Mouse (Mus musculus) A20 (cell line): ENCODE data around the gene Ap2b1.

Experiments
- DNase-seq: peaks from one replicate; pipeline ENCODE4 v3.0.0-alpha.2; 2011; ENCODE audit warnings: low read depth, low spot score

Ap2b1 gene

GRCm38 (mm10) chr11:83394802-83395439 lies 96.1 kb downstream of the Ap2b1 start:
- DNase-seq: no peak

GRCm38 (mm10) chr11:83397626-83398025 lies 98.8 kb downstream of the Ap2b1 start:
- no peak for DNase-seq

DNA sequence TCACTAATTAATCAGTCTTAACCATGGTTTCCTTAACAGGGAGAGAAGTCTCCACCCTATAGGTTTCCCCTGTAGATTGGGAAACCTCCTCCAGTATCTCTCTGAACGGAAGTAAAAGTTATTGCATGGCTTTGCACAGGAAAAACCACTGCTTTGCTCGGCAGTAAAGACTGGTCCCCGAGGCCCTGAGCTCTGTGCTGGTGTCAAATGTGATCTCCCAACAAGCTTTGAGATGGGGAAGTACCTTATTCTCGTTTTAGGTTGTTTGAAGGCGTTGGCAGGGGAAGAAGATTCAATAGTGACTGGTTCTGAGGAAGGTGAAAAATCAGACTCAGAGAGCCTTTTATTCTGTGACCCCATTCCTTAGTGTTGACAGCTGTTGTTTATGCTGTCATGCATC lies 99.9 kb downstream of the Ap2b1 start:
- DNase-seq: no peak

GRCm38 (mm10) chr11:83403787-83404186 lies 105.0 kb downstream of the Ap2b1 start:
- DNase-seq: no peak

DNA sequence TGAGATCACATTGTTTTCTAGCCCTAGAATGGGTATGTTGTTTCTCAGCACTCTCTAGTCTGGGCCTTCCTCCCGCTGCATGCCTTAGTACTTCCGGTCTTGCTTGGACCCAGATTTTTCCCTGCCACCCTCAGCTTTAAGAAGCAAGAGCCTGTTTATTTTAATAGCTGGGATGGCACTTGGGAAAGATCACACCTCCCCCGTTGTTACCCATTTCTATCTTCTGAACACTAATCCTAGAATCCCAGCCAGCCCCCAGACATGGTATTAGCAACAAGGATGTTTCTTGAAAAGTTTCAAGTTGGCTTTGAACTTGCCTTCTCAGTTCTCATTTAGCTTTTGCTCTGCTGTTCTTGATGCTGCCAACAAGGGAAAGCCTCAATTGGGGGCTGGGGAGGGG lies 107.6 kb downstream of the Ap2b1 start:
- DNase-seq: no peak

DNA sequence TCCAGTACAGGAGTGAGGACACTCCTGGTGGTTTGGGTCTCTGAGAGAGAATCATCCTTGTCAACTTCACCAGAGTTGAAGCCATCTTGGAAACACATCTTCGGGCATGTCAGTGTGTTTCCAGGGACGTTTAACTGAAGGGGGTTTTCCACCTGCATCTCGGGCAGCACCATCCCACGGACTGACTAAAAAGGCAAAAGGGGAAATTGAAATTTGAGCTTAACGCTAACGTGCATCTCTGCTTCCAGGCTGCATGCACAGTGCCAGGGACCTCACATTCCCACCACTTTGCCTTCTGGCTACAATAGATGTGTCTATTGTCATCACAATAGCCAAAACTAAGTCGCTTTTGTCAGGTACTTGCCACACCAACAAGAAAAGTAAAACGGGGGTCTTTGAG lies 109.4 kb downstream of the Ap2b1 start:
- DNase-seq: no peak

GRCm38 (mm10) chr11:83409087-83409754 lies 110.4 kb downstream of the Ap2b1 start, which contains the start of gene Rasl10b:
Gene Rasl10b, plus strand, starts transcription at chr11:83409137.
- no peak for DNase-seq

GRCm38 (mm10) chr11:83409792-83410291 lies 111.0 kb downstream of the Ap2b1 start:
- DNase-seq: no peak

DNA sequence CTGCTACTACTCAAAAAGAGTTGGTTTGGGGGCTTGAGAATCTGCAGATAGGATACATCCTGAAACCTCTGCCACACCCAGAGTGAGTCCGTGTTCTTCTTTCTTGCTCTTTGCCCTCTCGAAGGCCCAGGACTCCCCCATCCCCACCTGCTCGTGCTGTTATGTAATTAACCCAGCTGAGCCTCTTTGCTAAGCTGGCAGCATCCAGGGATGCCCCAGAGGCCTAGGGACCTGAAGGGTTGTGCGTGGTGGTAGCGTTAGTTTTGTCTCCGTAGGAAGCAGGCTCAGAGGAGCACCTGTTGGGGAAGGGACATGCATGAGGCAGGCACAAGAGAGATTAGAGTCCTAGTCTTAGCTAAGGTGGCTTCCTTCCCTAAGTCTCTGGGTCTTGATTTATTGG lies 111.7 kb downstream of the Ap2b1 start:
- DNase-seq: no peak

GRCm38 (mm10) chr11:83417080-83417479 lies 118.3 kb downstream of the Ap2b1 start:
- DNase-seq: peak; percentile 52

GRCm38 (mm10) chr11:83417708-83418107 lies 118.9 kb downstream of the Ap2b1 start:
- no peak for DNase-seq

- DNase-seq: no peak
These were observed 119.7 kb downstream of the Ap2b1 start for GRCm38 (mm10) chr11:83418566-83418965.

- peak; percentile 25 for DNase-seq
These were observed 121.5 kb downstream of the Ap2b1 start for GRCm38 (mm10) chr11:83420338-83420737.

DNA sequence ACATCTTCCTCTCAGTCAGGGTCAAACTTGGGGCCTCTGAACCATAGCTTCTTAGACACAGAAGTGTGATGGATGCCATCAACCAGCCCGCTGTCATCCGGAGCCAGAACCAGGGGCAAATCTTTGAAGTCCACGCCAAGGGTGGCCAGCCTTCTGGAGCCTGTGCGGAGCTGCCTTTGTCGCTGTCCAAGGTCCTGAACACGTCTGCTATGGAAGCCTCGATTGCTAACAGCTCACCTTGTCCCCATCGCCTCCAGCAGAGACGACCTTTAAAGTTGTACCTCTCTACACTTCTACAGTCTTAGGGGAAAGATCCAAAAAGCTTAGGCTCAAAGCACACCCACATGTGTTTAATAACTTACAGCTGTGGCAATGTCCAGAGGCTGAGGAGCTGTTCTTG lies 122.5 kb downstream of the Ap2b1 start:
- peak; percentile 69 for DNase-seq

DNA sequence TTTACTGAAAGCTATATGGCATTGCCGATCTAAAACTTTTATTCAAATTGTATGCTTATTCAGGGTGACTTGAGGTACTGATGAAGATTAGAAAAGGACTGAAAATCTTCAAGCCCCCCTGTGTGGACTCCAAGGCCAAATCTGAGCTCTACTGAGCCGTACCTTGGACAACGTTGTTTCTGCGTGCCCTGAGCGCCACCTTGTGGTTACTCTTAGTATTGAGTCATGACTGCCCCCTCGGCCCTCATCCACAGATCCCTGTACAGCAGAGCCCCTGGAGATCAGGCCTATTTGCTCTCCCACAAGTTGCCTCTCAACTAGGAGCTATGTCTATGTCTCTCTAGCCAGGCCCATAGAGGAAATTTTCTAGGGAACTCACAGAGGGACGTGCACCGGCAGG lies 125.9 kb downstream of the Ap2b1 start:
- DNase-seq: peak; percentile 72

DNA sequence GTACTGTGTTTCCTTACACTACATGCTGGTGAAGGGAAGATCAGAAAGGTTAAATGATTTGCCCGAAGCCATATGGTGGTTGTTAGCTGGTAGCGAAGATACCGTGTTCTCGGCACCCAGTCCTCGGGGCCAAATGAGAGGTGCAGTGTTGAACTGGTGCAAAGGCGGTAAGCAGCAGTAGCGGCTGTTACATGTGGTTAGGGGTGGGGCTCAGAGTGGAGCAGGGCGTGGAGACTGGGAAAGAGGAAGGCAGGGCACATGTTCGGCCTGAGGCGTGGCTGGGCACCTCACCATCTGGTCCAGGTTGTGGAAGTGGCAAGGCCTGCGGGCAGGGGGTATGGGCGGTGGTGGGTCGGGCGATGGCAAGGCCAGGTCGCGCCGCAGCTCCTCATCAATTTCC lies 128.1 kb downstream of the Ap2b1 start:
- no peak for DNase-seq

DNA sequence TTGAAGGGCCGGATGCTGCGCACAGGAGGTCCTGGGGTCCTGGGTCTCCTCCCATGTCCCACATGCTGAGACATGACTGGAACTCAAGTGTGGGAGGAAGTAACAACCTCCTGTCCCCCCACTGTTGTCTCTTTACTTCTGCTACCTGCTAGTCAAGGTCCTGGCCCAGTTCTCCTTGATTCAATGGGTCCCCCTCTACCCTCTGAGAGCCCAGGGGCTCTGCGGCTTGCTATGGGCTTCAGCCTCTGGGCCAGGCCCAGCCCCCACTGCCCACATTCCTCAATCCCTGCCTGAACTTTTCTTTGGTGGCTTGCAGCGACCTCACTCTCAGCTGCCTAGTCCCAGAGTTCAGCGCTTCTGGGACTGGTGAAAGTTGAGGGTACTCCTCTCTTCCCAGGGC lies 130.5 kb downstream of the Ap2b1 start, which contains the start of gene Gas2l2:
TSS of gene Gas2l2 (minus strand) at position 101 of the 400 bp plus-strand sequence.
- DNase-seq: no peak

- DNase-seq: no peak
These were observed 133.7 kb downstream of the Ap2b1 start for GRCm38 (mm10) chr11:83432533-83432932.

GRCm38 (mm10) chr11:83437377-83437776 lies 138.6 kb downstream of the Ap2b1 start, which contains the start of gene 1700020L24Rik:
Gene 1700020L24Rik, plus strand, starts transcription at chr11:83437677.
- DNase-seq: no peak

- DNase-seq: peak; percentile 23
These were observed 140.7 kb downstream of the Ap2b1 start for GRCm38 (mm10) chr11:83439426-83440060.

GRCm38 (mm10) chr11:83440081-83441064 lies 141.5 kb downstream of the Ap2b1 start:
- peak; percentile 97 for DNase-seq
